Mouse (Mus musculus) thymus, postnatal 36 days (tissue): Measurements from ENCODE around the gene Itm2b.

Experiments
- DNase-seq, 2 experiments: peaks; one replicate each; pipeline ENCODE4 v3.0.0; 2022; ENCODE audit warnings: mixed read lengths in 2 of 2

Gene Itm2b

GRCm38 (mm10) chr14:73316933-73317332, 68.2 kb downstream of the Itm2b start:
- no peak for DNase-seq

GRCm38 (mm10) chr14:73313864-73314263, 71.2 kb downstream of the Itm2b start:
- DNase-seq = no peak

GRCm38 (mm10) chr14:73313396-73313795, 71.7 kb downstream of the Itm2b start:
- no peak for DNase-seq

GRCm38 (mm10) chr14:73312909-73313308, 72.2 kb downstream of the Itm2b start:
- no peak for DNase-seq
